Mouse (Mus musculus) limb, embryonic 14.5 days (tissue): ENCODE data around the gene Usp48. TPM values are rescaled to one million over a fixed set of nuclear protein-coding genes. Genes with fewer than 3 reads are reported as not detected.
"Not testable (repeated sequence)": the region's sequence is repeated elsewhere in the genome, so short reads cannot be mapped to it uniquely, and the experiment has no call there.

ENCODE experiments used
- ATAC-seq: fragments of 200-750 bp; cut with Nextera tagmentation; 2 replicates; pipeline ENCODE4 v1.8.0; 2017; ENCODE audit warnings: low read depth, moderate number of reproducible peaks, moderate TSS enrichment; ENCODE audit not compliant: low FRiP score
- DNase-seq: peaks from one replicate; pipeline ENCODE4 v3.0.0-alpha.2; 2015; ENCODE audit warnings: low spot score
- H3K27ac ChIP-seq: fragments of 300-500 bp; sonication (generic); replicated peaks from 2 replicates; pipeline ENCODE4 v1.5.1; 2014; ENCODE audit warnings: low read depth, mild to moderate bottlenecking, low read length, moderate library complexity, mixed read lengths
- H3K27me3 ChIP-seq: fragments of 300-500 bp; sonication (generic); 2 replicates; pipeline ENCODE4 v1.6.1; 2014; ENCODE audit warnings: low read length, mixed read lengths; ENCODE audit not compliant: control insufficient read depth, insufficient read depth
- H3K36me3 ChIP-seq: fragments of 300-500 bp; sonication (generic); 2 replicates; pipeline ENCODE4 v1.6.1; 2014; ENCODE audit warnings: mild to moderate bottlenecking, low read length, moderate library complexity, mixed read lengths; ENCODE audit not compliant: control insufficient read depth, insufficient read depth
- H3K4me1 ChIP-seq: fragments of 300-500 bp; sonication (generic); 2 replicates; pipeline ENCODE4 v1.6.1; 2014; ENCODE audit warnings: antibody characterized with exemption, low read length, mixed read lengths; ENCODE audit not compliant: control insufficient read depth, insufficient read depth
- H3K4me2 ChIP-seq: fragments of 300-500 bp; sonication (generic); replicated peaks from 2 replicates; pipeline ENCODE4 v1.6.1; 2014; ENCODE audit warnings: low read depth, mild to moderate bottlenecking, low read length, moderate library complexity; ENCODE audit not compliant: severe bottlenecking
- H3K4me3 ChIP-seq: fragments of 300-500 bp; sonication (generic); replicated peaks from 2 replicates; pipeline ENCODE4 v1.5.1; 2014; ENCODE audit warnings: low read length
- H3K9ac ChIP-seq: fragments of 300-500 bp; sonication (generic); 2 replicates; pipeline ENCODE4 v1.6.1; 2014; ENCODE audit warnings: mild to moderate bottlenecking, low read depth, low read length, moderate library complexity; ENCODE audit not compliant: severe bottlenecking
- H3K9me3 ChIP-seq: fragments of 300-500 bp; sonication (generic); 2 replicates; pipeline ENCODE4 v1.6.1; 2016; ENCODE audit warnings: low read length; ENCODE audit not compliant: control insufficient read depth
- POLR2A ChIP-seq: fragments of 200-500 bp; IDR thresholded peaks from 2 replicates; pipeline ENCODE4 v1.8.0; 2012; ENCODE audit warnings: inconsistent platforms, mild to moderate bottlenecking, moderate library complexity, borderline replicate concordance; ENCODE audit not compliant: insufficient read depth, insufficient read length; ENCODE audit errors: extremely low read depth
- WGBS: fragments of 180-500 bp; shearing (Covaris S2); extraction: QIAGEN DNeasy Blood & Tissue Kit; methylation state at CpG from one replicate; pipeline ENCODE4 v1.1.7; 2014; 5-methylcytosine and 5-hydroxymethylcytosine counted together
- polyA plus RNA-seq, 2 experiments: library from polyadenylated mRNA; depleted of rRNA in 1 of 2; stranded (reverse) in 1 of 2; unstranded in 1 of 2; fragments of >200 nt; fragmentation: Nextera tagmentation in 1 of 2; extraction: Ambion mirVana in 1 of 2; gene quantifications; 2 replicates each; pipeline versions ENCODE4 v1.2.1 to v1.2.3; 2012 to 2014

Usp48 gene
- polyA plus RNA-seq, 2 experiments, result 69.3 to 124 TPM

DNA sequence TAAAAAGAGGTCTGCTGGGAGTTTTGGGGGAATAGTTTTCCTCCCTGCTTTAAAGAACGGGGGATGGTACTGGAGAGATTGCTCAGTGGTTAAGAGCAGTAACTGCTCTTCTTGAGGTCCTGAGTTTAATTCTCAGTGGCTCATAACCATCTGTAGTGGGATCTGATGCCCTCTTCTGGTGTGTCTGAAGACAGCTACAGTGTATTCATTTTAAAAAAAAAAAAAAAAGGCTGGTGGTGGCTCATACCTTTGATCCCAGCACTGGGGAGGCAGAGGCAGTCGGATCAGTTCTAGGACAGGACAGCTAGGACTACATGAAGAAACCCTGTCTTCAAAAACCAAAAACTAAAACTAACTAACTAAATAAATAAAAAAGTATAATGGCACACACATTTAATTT lies 13.3 kb upstream of the Usp48 start:
- Histone ChIP-seq H3K4me3 (no peak overlapping the region), H3K9ac (no peak overlapping the region), H3K27ac (no peak overlapping the region), H3K36me3 (no peaks in the 10 kb centered on the region), H3K27me3 (peaks cover 18% of the 10 kb centered on the region; the same call in 1 of the 2 replicates), H3K9me3 (no peaks in the 10 kb centered on the region), H3K4me1 (no peaks in the 10 kb centered on the region), H3K4me2 (no peak overlapping the region)
- 66% methylated on average over 2 of the region's 2 CpGs for WGBS
- ATAC-seq, result no peak
- DNase-seq, result no peak
- no peak for TF ChIP-seq POLR2A

DNA sequence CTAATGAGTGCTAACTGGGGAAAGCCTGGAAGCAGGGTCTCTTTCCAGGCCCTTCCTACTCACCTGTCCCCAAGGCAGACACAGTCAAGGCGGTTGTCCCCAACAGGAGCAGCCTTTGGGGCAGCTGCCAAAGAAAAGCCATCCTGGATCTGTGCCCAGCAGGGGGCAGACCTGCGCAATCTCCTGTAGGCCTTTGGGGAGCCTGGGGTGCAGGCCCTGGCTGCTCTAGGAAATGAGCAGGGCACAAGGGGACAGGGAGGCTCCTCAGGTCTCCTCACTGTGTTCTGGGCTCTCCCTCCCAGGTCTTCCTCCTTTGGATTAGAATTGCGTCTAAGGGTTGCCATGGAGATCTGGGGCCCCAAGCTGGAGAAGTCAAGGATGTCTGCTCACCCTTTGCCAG lies 11.7 kb upstream of the Usp48 start:
- DNase-seq, result no peak
- H3K27me3 ChIP-seq, result peaks cover 18% of the 10 kb centered on the region; the same call in 1 of the 2 replicates
- WGBS, result 45% methylated on average over 3 of the region's 3 CpGs
- no peaks in the 10 kb centered on the region for H3K36me3 ChIP-seq
- no peak overlapping the region for H3K27ac ChIP-seq
- no peak for ATAC-seq
- H3K9ac ChIP-seq, result no peak overlapping the region
- no peaks in the 10 kb centered on the region for H3K9me3 ChIP-seq
- H3K4me3 ChIP-seq, result no peak overlapping the region
- no peaks in the 10 kb centered on the region for H3K4me1 ChIP-seq
- TF ChIP-seq POLR2A, result no peak
- no peak overlapping the region for H3K4me2 ChIP-seq

DNA sequence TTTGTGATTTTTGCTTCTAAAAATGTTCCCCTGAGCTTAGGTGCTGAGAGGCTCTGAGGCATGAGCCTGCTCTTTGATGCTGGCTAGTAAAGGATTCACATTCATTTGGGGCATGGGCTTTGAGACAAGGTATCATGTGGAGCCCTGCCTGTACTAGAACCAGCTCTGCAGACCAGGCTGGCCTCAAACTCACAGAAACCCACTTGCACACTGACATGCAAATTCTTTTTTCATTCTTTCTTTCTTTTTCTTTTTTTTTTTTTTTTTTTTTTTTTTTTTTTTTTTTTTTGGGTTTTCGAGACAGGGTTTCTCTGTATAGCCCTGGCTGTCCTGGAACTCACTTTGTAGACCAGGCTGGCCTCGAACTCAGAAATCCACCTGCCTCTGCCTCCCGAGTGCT lies 4.5 kb upstream of the Usp48 start:
- H3K9me3 ChIP-seq, H3K4me3 ChIP-seq, ATAC-seq, DNase-seq, H3K4me1 ChIP-seq, H3K4me2 ChIP-seq, H3K36me3 ChIP-seq, H3K9ac ChIP-seq, H3K27ac ChIP-seq, H3K27me3 ChIP-seq: not testable (repeated sequence)
- WGBS, result 96% methylated on average over 2 of the region's 3 CpGs

DNA sequence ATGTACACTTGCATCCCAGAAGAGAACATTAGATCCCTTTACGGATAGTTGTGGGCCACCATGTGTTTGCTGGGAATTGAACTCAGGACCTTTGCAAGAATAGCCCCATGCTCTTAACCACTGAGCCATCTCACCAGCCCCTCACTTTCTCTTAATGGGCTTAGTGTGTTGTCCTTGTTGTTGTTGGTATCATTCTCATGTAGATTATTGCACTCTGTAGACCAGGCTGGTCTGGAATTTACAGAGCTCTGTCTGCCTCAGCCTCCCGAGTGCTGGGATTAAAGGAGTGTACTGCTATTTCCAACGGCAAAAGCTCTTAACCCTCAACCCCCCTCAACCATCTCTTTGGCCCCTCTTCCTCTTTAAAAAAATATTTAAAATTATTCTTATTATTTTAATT lies 4.0 kb upstream of the Usp48 start:
- DNase-seq (no peak), ATAC-seq (no peak)
- TF ChIP-seq POLR2A, result no peak
- 77% methylated on average over 3 of the region's 3 CpGs for WGBS
- Histone ChIP-seq H3K4me3 (no peak overlapping the region), H3K36me3 (no peaks in the 10 kb centered on the region), H3K9ac (no peak overlapping the region), H3K27me3 (no peaks in the 10 kb centered on the region), H3K27ac (no peak overlapping the region), H3K4me2 (no peak overlapping the region), H3K9me3 (no peaks in the 10 kb centered on the region), H3K4me1 (no peaks in the 10 kb centered on the region)

DNA sequence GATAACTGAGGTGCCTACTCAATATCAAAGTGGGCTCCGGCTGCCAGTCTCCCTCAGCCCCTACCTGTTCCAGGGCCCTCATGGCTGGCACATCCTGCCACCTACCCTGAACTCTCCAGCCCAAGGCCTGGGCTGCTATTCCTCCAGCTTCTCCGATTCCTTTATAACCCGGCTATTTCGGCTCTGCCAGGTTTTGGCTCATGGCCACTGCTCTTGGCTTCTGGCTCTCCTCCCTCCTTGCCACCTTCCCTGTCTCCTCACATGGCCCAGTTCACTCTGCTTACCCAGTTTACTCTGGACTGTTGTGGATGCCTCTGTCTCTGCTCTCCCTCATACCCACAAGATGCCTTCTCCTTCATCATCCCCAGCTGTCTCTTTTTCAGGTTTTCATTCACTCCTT lies 2.6 kb upstream of the Usp48 start:
- Histone ChIP-seq H3K36me3 (no peaks in the 10 kb centered on the region), H3K27me3 (no peaks in the 10 kb centered on the region), H3K4me2 (no peak overlapping the region), H3K9ac (no peak overlapping the region), H3K4me1 (peaks cover 11% of the 10 kb centered on the region), H3K27ac (no peak overlapping the region), H3K4me3 (no peak overlapping the region), H3K9me3 (no peaks in the 10 kb centered on the region)
- 87% methylated on average over 4 of the region's 4 CpGs for WGBS
- ATAC-seq, result no peak
- DNase-seq, result no peak
- no peak for TF ChIP-seq POLR2A
